Mouse (Mus musculus) myocyte (in vitro differentiated cells): Measurements from ENCODE around the gene Syne2.

Experiments used
- E2F4 ChIP-seq: IDR thresholded peaks from one replicate; pipeline ENCODE4 v1.6.1; 2011; ENCODE audit warnings: mild to moderate bottlenecking, control low read depth, moderate library complexity; ENCODE audit not compliant: insufficient read depth
- MAX ChIP-seq: IDR thresholded peaks from one replicate; pipeline ENCODE4 v1.6.1; 2011; ENCODE audit warnings: low read depth, mild to moderate bottlenecking, control low read depth
- MYOD1 ChIP-seq, 3 experiments: IDR thresholded peaks; one replicate each; pipeline ENCODE4 v1.6.1; 2011; ENCODE audit warnings: control low read depth in 2 of 3, low read depth in 2 of 3, mild to moderate bottlenecking in 2 of 3, moderate library complexity in 1 of 3; ENCODE audit not compliant: insufficient read length in 2 of 3, control insufficient read depth in 1 of 3
- POLR2A ChIP-seq: IDR thresholded peaks from one replicate; pipeline ENCODE4 v1.6.1; 2011; ENCODE audit warnings: low read depth, mild to moderate bottlenecking, control low read depth, moderate library complexity; ENCODE audit not compliant: insufficient read length
- POLR2AphosphoS2 ChIP-seq: IDR thresholded peaks from one replicate; pipeline ENCODE4 v1.6.1; 2011; ENCODE audit warnings: low read depth, control low read depth; ENCODE audit not compliant: insufficient read length
- REST ChIP-seq: IDR thresholded peaks from one replicate; pipeline ENCODE4 v1.6.1; 2011; ENCODE audit warnings: mild to moderate bottlenecking, control low read depth, moderate library complexity; ENCODE audit not compliant: insufficient read depth, insufficient read length
- SRF ChIP-seq: IDR thresholded peaks from one replicate; pipeline ENCODE4 v1.6.1; 2011; ENCODE audit warnings: low read depth; ENCODE audit not compliant: control insufficient read depth, insufficient read length
- TCF12 ChIP-seq: IDR thresholded peaks from one replicate; pipeline ENCODE4 v1.6.1; 2011; ENCODE audit warnings: mild to moderate bottlenecking, control low read depth; ENCODE audit not compliant: poor library complexity, insufficient read depth, severe bottlenecking
- TCF3 ChIP-seq: IDR thresholded peaks from one replicate; pipeline ENCODE4 v1.6.1; 2011; ENCODE audit warnings: low read depth, control low read depth; ENCODE audit not compliant: insufficient read length

- TF ChIP-seq POLR2A: no peak
- no peak for TF ChIP-seq MYOD1 (IDR thresholded peaks at IDR 0.05; ENCODE audit: control insufficient read depth in 1 of 3, insufficient read length in 2 of 3, low read depth in 2 of 3)
- no peak for TF ChIP-seq E2F4
- TF ChIP-seq TCF3: no peak
- TF ChIP-seq TCF12: no peak
- TF ChIP-seq MAX: no peak
- TF ChIP-seq SRF: no peak
- no peak for TF ChIP-seq POLR2AphosphoS2
- no peak for TF ChIP-seq REST
Observed at GRCm38 (mm10) chr12:76087025-76087424, 269.1 kb downstream of the Syne2 start.
